Mouse (Mus musculus) embryonic facial prominence, embryonic 10.5 days (tissue): ENCODE data around the gene Lypd4. TPM values are rescaled to one million over a fixed set of nuclear protein-coding genes. Genes with fewer than 3 reads are reported as not detected.

ENCODE experiments used
- DNase-seq: peaks from one replicate; pipeline ENCODE4 v3.0.0-alpha.2; 2017; ENCODE audit warnings: low spot score
- H3K27ac ChIP-seq: fragments of 300-500 bp; sonication (generic); replicated peaks from 2 replicates; pipeline ENCODE4 v1.5.1; 2016; ENCODE audit warnings: mild to moderate bottlenecking
- H3K27me3 ChIP-seq: fragments of 300-500 bp; sonication (generic); replicated peaks from 2 replicates; pipeline ENCODE4 v1.6.1; 2016; ENCODE audit warnings: low read depth, mild to moderate bottlenecking; ENCODE audit not compliant: poor library complexity, severe bottlenecking
- H3K36me3 ChIP-seq: fragments of 300-500 bp; sonication (generic); replicated peaks from 2 replicates; pipeline ENCODE4 v1.6.1; 2016; ENCODE audit warnings: mild to moderate bottlenecking, moderate library complexity
- H3K4me1 ChIP-seq: fragments of 300-500 bp; sonication (generic); 2 replicates; pipeline ENCODE4 v1.6.1; 2016
- H3K4me3 ChIP-seq: fragments of 300-500 bp; sonication (generic); 2 replicates; pipeline ENCODE4 v1.5.1; 2016; ENCODE audit warnings: mild to moderate bottlenecking, moderate library complexity
- H3K9me3 ChIP-seq: fragments of 300-500 bp; sonication (generic); 2 replicates; pipeline ENCODE4 v1.6.1; 2016; ENCODE audit warnings: mild to moderate bottlenecking
- WGBS: fragments of 180-500 bp; shearing (Covaris S2); methylation state at CpG from one replicate; pipeline ENCODE4 v1.1.7; 2016; 5-methylcytosine and 5-hydroxymethylcytosine counted together
- polyA plus RNA-seq: library from polyadenylated mRNA; unstranded; fragments of >200 nt; fragmentation: Nextera tagmentation; extraction: Ambion mirVana; gene quantifications from 2 replicates; pipeline ENCODE4 v1.2.1, GENCODE M21; 2016

Lypd4 gene
- polyA plus RNA-seq = not detected in 2 replicates

DNA sequence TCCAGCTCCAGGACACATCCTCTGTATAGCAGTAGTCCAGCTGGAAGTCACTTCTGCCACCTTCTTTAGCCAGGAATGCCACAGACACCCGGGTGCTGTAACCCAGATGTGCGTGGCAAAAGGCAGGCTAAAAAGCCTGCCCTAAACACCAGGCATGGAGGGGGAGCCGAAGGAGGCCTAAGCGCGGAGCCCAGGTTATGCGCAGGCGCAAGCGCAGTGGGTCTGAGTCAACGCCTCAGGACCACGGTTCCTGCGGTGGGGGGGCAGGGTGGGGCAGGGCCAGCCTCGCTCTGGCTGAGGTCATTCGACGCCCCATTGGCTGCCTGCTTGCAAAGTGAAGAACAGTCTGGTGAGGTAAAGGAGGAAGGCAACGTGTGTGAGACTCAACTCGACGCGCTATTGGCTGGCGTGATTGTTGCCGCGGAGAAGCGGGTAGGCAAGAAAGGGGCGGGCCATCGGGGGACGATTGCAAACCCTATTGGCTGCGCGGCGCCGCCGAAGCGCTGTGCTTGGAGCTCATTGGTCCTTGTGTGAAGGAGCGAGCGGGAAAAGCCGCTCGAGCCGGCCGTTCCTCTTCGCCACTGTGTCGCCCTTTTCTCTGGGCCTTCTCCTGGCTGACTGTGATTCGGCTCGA, at the start of gene Lypd4, which contains the start of gene Dmrtc2:
Gene Lypd4 (minus strand): TSS at position 410 of the 634 bp plus-strand sequence.
Gene Dmrtc2 (plus strand): TSS at position 526 of the 634 bp plus-strand sequence.
- Histone ChIP-seq H3K27ac (no peak within 1 kb of the TSS; the same call in 1 of the 2 replicates), H3K27me3 (peaks cover 30% of the 10 kb centered on the region), H3K4me3 (0 out of 2 replicates have a peak within 1 kb of the TSS, but pooled peaks have one; percentile 16), H3K4me1 (no peaks in the 10 kb centered on the region), H3K36me3 (no peaks in the 10 kb centered on the region), H3K9me3 (peaks cover 7% of the 10 kb centered on the region; the same call in 1 of the 2 replicates)
- DNase-seq = peak; percentile 35
- 51% methylated on average over 41 of the region's 41 CpGs for WGBS

DNA sequence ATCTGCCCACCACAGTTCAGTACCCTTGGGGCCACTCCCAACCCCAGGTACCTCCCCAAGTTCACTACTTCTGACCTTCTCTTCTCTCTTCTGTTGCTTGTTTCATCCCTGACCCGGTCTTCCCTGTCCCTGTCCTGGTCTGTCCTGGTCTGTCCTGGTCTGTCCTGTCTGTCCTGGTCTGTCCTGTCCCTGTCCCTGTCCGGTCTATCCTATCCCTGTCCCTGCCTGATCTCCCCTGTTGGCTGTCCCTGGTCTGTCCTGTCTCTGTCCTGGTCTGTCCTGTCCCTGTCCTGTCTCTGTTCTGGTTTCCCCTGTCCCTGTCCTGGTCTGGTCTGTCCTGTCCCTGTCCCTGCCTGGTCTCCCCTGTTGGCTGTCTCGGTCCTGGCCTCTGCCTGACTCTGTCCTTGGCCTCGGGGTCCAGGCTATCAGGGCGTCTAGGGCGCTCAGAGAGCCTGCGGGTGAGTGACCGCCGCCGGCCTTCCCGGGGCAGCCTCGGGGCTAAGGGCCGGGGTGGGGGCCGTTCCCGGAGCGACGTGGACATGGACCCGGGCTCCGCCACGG, 49.1 kb upstream of the Lypd4 start:
- H3K27ac ChIP-seq = no peak overlapping the region

DNA sequence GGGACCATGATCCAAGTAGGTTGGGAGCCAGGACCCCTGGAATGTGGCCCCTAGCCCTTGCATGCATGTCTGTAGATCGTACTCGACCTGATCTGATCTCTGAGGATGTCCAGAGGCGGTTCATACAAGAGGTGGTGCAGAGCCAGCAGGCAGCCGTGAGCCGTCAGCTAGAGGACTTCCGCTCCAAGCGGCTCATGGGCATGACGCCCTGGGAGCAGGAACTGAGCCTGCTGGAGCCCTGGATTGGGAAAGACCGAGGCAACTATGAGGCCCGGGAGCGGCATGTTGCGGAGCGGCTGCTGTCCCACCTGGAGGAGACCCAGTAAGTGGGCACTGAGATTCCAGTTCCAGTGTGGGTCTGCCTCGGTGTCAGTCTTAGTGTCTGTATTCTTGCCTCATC, 42.7 kb upstream of the Lypd4 start:
- H3K27ac ChIP-seq = no peak overlapping the region
- peaks cover 8% of the 10 kb centered on the region for H3K4me1 ChIP-seq
- H3K36me3 ChIP-seq = peaks cover 66% of the 10 kb centered on the region
- no peaks in the 10 kb centered on the region for H3K9me3 ChIP-seq
- 92% methylated on average over 14 of the region's 14 CpGs for WGBS
- no peak for DNase-seq
- H3K27me3 ChIP-seq = no peaks in the 10 kb centered on the region
- no peak overlapping the region for H3K4me3 ChIP-seq

More for the DNA sequence above, 49.1 kb upstream of the Lypd4 start:
- 91% methylated on average over 20 of the region's 20 CpGs for WGBS
- no peaks in the 10 kb centered on the region for H3K27me3 ChIP-seq
- DNase-seq = no peak
- peaks cover 77% of the 10 kb centered on the region for H3K36me3 ChIP-seq
- no peak overlapping the region for H3K4me3 ChIP-seq
- no peaks in the 10 kb centered on the region for H3K9me3 ChIP-seq
- peaks cover 11% of the 10 kb centered on the region; the same call in 1 of the 2 replicates for H3K4me1 ChIP-seq

DNA sequence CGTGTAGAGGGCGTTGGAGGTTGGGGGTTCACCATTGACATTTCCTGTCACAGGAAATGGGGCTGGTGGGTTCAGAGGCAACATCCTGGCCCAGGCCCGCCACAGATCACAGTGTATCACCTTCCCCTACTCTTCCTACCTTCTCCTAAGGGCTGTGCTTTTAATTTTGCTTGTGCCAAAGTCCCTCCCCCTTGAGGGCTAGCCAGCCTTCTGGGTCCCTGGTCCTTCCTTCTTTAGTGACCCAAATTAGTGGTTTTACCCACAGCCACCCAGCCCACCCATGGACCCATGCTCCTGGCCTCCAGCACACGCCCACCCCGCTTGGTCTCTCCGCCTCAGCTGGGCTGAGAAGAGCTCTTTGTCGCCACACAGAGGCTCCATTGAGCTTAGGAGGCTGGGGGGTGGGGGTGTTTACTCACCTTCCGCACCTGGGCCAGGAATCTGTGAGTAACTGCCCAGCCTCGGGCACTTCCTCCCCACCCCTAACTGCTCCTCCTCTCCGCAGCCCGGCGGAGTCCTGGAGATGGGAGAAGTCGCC, 37.5 kb upstream of the Lypd4 start:
- peak; percentile 65 for DNase-seq
- H3K27me3 ChIP-seq = no peaks in the 10 kb centered on the region
- H3K27ac ChIP-seq = peak overlapping the region; percentile 73
- peaks cover 55% of the 10 kb centered on the region for H3K4me1 ChIP-seq
- 10% methylated on average over 13 of the region's 13 CpGs for WGBS
- peaks cover 38% of the 10 kb centered on the region for H3K36me3 ChIP-seq
- H3K9me3 ChIP-seq = no peaks in the 10 kb centered on the region
- H3K4me3 ChIP-seq = peak overlapping the region; percentile 38

DNA sequence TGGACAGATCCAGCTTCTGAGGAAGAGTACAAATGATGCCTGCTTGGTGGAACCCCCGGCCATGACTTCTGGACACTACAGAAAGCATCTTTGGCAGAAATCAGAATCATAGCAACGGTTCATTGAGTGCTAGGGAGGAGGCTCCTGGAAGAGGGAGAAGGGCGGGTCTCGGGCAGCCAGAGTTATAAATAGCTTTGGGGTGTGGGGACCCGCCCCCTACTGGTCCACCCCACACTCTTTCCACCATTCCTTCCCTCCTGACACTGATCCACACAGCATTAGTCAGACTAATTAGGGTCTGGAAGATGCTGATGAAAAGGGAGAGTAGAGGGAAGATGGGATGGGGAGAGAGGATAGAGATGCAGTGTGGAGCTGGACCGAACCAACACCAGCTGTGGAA, 36.8 kb upstream of the Lypd4 start:
- H3K27ac ChIP-seq = peak overlapping the region; percentile 73
- peaks cover 31% of the 10 kb centered on the region for H3K36me3 ChIP-seq
- H3K9me3 ChIP-seq = no peaks in the 10 kb centered on the region
- H3K4me1 ChIP-seq = peaks cover 60% of the 10 kb centered on the region
- no peaks in the 10 kb centered on the region for H3K27me3 ChIP-seq
- WGBS = 42% methylated on average over 6 of the region's 6 CpGs
- no peak for DNase-seq
- H3K4me3 ChIP-seq = peak overlapping the region; percentile 38

DNA sequence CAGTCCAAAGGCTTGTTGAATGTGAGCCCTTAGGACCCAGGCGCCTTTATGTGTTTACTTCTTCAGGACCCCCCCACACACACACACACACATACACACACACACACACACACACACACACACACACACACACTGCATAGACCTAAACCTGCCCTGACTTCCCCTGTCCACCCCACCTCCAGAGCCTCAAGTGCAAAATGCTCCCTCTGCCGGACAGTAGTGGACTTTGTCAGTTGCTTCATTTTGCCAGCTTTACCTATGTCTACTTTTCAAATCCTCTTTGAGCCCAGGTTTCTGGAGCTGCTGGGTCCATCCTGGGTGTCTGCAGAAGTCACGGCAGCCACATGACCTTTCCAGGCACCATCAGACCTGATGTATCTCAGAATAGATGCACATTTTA, 35.2 kb upstream of the Lypd4 start:
- 14% methylated on average over 3 of the region's 3 CpGs for WGBS
- H3K27ac ChIP-seq = peak overlapping the region; percentile 79
- peak overlapping the region; percentile 78 for H3K4me3 ChIP-seq
- peaks cover 25% of the 10 kb centered on the region for H3K36me3 ChIP-seq
- H3K9me3 ChIP-seq = no peaks in the 10 kb centered on the region
- DNase-seq = peak; percentile 78
- peaks cover 60% of the 10 kb centered on the region for H3K4me1 ChIP-seq
- no peaks in the 10 kb centered on the region for H3K27me3 ChIP-seq

DNA sequence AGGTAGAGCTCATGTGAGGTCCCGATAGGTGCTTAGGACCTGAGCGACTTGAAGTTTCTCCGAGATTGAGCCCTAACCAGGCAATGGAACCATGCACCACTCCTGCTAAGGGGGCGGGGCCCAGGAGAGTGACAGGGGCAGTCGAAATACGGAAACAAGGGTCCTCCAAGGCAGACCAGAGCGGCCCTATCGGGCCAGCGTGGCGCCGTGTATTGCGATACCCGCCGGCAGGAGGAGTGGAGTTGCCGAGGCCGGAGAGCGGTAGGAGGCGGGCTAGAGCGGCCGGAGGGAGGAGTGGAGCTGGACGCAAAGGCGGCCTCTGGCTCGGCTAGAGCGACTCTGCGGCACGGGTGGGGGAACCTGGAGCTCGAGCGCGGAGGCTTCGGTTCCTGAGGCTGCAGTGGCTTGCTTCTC, 34.3 kb upstream of the Lypd4 start:
- Histone ChIP-seq H3K9me3 (no peaks in the 10 kb centered on the region), H3K27me3 (no peaks in the 10 kb centered on the region)
- under 1% methylated on average over 30 of the region's 30 CpGs for WGBS

DNA sequence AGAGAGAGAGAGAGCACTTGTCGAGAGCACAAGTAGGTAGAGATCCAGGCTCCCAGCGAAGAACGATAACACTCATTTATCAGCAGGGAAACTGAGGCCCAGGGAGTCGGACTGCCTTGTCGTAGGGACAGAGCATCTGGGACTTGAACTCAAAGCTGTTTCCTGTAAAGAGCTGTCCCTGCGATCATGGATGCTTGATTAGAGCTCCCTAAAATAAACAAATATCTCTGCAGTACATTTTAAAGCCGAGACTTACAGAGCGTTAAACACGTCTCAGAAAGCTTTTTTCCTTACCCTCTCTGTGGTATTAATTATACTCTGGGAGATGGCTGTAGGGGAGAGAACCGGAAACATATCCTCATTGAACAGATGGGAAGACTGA, 33.7 kb upstream of the Lypd4 start:
- H3K27ac ChIP-seq = peak overlapping the region; percentile 88
- peaks cover 60% of the 10 kb centered on the region for H3K4me1 ChIP-seq
- WGBS = 39% methylated on average over 10 of the region's 10 CpGs
- H3K36me3 ChIP-seq = peaks cover 10% of the 10 kb centered on the region
- peak overlapping the region; percentile 78 for H3K4me3 ChIP-seq
- no peak for DNase-seq
- no peaks in the 10 kb centered on the region for H3K9me3 ChIP-seq
- no peaks in the 10 kb centered on the region for H3K27me3 ChIP-seq

More for the DNA sequence above, 34.3 kb upstream of the Lypd4 start:
- H3K27ac ChIP-seq = peak overlapping the region; percentile 79
- peaks cover 16% of the 10 kb centered on the region for H3K36me3 ChIP-seq
- peak overlapping the region; percentile 78 for H3K4me3 ChIP-seq
- DNase-seq = peak; percentile 98
- peaks cover 60% of the 10 kb centered on the region for H3K4me1 ChIP-seq

DNA sequence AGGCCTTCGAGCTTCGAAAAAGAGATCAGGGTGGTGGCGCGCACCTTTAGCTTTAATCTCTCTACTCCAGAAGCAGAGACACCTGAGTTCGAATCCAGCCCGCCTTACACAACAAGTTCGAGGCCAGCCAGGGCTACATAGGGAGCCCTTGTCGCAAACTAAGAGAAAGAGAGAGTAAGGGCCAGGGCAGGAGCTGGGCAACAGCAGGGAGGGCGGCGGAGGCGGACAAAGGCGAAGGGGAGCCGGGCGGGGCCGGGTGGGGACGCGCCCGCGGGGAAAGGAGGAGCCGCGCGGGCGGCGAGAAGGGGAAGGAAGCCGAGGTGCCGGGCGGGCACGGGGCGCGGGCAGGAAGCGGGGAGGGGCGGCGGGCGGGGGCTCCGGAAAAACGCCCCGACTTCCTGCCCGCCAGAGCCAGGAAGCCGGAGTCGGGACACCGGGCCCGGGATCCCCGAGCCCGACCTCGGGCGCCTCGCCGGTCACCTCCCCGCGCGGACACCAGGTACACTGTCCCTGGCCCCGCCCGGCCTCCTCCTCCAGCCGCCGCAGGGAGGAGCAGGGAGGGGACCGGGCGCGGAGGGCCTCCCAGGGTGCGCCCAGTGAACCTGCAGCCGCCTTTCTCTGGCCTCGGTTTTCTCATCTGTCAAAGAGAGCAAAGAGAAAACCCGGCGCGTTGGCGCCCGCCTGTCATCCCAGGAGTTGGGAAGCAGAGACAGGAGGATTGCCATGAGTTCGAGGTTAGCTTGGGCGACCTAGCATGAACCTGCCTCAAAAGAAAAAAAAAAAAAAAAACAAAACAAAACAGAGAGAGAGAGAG, 33.1 kb upstream of the Lypd4 start, which contains the start of gene Arhgef1:
Gene Arhgef1 (plus strand): TSS at position 283 of the 814 bp plus-strand sequence.
- Histone ChIP-seq H3K27ac (peak within 1 kb of the TSS; percentile 88), H3K9me3 (no peaks in the 10 kb centered on the region), H3K4me1 (peaks cover 56% of the 10 kb centered on the region), H3K4me3 (peak within 1 kb of the TSS; percentile 78), H3K36me3 (peaks cover 4% of the 10 kb centered on the region; the same call in 1 of the 2 replicates), H3K27me3 (no peaks in the 10 kb centered on the region)
- DNase-seq = peak; percentile 69
- 5% methylated on average over 67 of the region's 68 CpGs for WGBS

DNA sequence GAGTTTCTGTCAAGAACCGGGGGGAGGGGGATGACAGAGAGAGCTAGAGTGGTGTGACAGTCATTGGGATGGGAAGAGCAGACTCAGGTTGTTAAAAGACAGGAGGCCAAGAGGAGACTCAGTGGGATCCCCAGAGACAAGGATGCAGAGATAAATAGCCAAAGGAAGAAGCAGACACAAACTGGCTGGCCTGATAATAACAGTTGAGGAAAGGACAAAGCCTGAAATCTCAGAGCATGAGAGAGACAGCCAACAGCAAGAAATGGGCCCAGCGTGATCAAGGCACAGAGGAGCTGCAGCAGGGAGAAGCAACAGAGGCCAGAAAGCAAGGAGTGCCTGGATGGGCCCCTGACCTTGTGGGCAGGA, 32.5 kb upstream of the Lypd4 start:
- Histone ChIP-seq H3K4me1 (peaks cover 52% of the 10 kb centered on the region), H3K36me3 (no peaks in the 10 kb centered on the region), H3K27ac (peak overlapping the region; percentile 88), H3K9me3 (no peaks in the 10 kb centered on the region), H3K4me3 (peak overlapping the region; percentile 78), H3K27me3 (no peaks in the 10 kb centered on the region)
- 57% methylated on average over 2 of the region's 2 CpGs for WGBS
- DNase-seq = no peak

DNA sequence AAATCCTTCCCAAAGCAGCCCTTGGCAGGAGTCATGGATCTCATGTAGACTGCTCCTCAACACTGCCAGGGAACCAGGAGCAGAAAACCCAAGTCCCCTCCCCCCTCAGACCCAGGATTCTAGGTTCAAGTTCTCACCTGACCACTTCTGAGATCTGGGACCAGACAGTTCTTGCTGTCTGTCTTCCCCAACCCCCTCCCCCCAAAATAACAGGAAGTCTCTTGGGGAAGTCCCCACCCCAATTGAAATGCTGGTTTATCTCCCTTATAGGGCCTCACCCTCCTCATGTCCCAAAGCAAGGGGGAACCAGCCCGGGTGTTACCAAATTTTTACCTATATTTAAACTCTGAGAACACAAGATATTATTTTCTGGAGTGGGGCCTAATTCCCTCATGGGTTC, 32.1 kb upstream of the Lypd4 start:
- DNase-seq = no peak
- H3K9me3 ChIP-seq = no peaks in the 10 kb centered on the region
- H3K4me3 ChIP-seq = peak overlapping the region; percentile 78; the same call in 1 of the 2 replicates
- no peaks in the 10 kb centered on the region for H3K36me3 ChIP-seq
- 80% methylated on average over 1 of the region's 1 CpGs for WGBS
- no peaks in the 10 kb centered on the region for H3K27me3 ChIP-seq
- H3K27ac ChIP-seq = peak overlapping the region; percentile 88
- peaks cover 50% of the 10 kb centered on the region for H3K4me1 ChIP-seq

DNA sequence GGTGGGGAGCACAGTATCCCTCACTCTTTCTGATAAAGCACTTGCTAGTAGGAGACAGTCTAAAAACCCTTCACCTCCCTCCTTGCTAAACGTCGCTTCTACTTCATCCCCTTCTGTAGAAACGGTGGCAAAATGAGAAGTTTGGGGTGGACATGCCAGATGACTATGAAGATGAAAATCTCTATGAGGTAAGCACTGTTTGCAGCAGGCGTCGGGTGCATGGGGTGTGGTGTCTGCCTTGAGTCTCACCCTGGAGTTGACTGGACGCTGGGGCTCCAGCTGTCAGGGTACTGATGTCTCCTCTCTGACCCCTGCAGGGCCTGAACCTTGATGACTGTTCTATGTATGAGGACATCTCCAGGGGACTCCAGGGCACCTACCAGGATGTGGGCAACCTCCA, 31.4 kb upstream of the Lypd4 start:
- no peak for DNase-seq
- Histone ChIP-seq H3K9me3 (no peaks in the 10 kb centered on the region), H3K27ac (no peak overlapping the region), H3K27me3 (no peaks in the 10 kb centered on the region), H3K36me3 (no peaks in the 10 kb centered on the region), H3K4me3 (no peak overlapping the region), H3K4me1 (peaks cover 43% of the 10 kb centered on the region)
- WGBS = 80% methylated on average over 6 of the region's 6 CpGs
